Mouse (Mus musculus): ENCODE data around the gene Phf6.
A peak's percentile ranks its signal among the peaks of the same experiment; 100 is the strongest.
"Not testable (repeated sequence)": the region's sequence is repeated elsewhere in the genome, so short reads cannot be mapped to it uniquely, and the experiment has no call there.

Phf6 gene

GRCm38 (mm10) chrX:52911587-52912371 is at the start of gene Phf6:
Phf6 (plus strand) TSS chrX:52912266.
- peak; percentile 91 for DNase-seq (ENCODE audit: low read depth, low spot score)

GRCm38 (mm10) chrX:52864126-52864525 is 47.9 kb upstream of the Phf6 start:
- DNase-seq (ENCODE audit: low read depth, low spot score): peak; percentile 41

- DNase-seq (ENCODE audit: low read depth, low spot score): not testable (repeated sequence)
Measured at GRCm38 (mm10) chrX:52898486-52898885, 13.6 kb upstream of the Phf6 start.

GRCm38 (mm10) chrX:52912372-52912728 is 284 bp downstream of the Phf6 start:
- no peak for DNase-seq (ENCODE audit: low read depth, low spot score)

DNA sequence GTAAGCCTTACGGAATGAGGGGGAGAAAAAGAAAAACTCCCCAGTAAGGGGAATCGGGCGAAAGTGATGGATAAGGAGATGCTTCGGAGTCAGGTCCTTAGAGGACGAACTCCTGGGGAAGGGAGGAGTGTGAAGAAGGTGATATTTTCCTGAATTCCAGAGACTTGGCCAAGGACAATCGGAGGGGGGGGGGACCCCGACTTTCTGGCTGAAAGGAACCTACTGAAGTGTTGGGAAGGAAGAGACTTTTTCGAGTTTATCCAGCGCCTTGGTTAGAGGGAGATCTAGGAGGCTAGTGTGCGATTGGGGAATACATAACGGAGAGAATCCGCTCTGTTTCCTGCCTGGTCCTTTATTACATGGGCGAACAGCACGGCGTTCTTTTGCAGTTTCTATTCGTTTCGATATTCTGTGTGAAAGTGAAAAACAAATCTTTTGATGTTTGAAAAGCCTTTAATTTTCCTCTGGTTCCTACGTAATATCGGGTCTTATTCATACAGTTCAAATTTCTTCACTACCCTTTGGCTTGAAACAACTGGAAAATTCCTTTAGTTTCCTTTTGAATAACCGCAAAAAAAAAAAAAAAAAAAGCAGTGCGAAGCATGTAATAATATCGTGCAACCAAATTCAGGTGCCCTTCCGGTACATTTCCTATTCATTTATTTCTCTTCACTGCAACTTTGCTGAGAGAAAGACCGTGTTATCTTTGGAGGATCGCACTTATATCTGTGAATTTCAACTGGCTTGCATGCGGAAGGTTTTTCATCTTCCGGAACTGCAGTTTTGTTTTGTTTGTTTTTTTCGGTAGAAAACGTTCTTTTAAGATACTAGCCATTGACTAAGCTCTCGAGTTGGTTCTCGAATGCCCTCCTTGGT is 998 bp downstream of the Phf6 start:
- DNase-seq (ENCODE audit: low read depth, low spot score): peak; percentile 55

- peak; percentile 22 for DNase-seq (ENCODE audit: low read depth, low spot score)
Measured at GRCm38 (mm10) chrX:52913856-52914255, 1.8 kb downstream of the Phf6 start.

DNA sequence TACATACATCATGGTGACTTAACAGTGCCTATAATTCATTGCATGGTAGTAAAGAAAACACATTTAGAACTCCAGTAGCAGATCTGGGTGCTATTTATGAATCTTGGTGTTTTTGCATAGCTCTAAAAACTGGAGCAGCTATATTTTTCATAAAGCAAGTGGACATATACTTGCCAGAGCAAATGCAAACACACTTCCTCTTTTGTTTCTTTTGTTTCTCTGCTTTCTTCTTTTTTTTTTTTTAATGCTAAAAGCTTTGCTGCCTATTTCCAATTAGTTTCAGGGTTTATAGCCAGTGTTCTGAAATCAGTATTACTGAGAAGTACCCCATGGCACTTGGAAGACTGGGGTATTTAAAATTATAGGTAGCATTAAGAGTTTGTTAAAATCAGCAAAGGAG is 2.6 kb downstream of the Phf6 start:
- peak; percentile 28 for DNase-seq (ENCODE audit: low read depth, low spot score)

DNA sequence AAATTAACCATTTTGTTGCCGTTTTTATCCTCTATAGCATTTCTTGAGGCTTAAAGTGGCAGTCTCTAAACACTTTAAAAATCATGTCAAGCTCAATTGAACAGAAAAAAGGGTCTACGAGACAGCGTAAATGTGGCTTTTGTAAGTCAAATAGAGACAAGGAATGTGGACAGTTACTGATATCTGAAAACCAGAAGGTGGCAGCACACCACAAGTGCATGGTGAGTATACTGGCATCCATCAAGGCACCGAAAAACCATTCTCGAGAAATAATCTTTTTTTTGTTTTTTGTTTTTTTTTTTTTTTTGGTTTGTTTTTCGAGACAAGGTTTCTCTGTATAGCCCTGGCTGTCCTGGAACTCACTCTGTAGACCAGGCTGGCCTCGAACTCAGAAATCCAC is 4.5 kb downstream of the Phf6 start:
- peak; percentile 38 for DNase-seq (ENCODE audit: low read depth, low spot score)

DNA sequence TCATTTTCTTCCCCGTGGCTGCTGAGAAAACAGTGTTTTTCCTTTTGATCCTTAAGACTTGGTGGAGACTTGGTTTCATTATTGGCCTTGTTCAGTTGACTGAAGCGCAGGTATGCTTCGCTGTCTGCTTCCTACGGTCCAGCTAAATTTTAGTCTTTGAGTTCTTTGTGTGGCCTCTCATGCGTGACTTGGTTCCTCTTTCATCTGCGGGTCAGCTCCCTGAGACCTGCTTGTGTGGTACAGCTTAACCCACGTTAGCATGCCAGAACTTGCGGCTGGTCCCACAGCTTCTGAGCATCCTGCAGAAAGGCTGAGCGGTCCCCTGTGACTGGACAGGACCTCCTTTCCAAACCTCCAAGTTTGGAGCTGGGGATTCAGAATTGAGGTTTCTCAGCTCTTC is 14.7 kb downstream of the Phf6 start:
- peak; percentile 78 for DNase-seq (ENCODE audit: low read depth, low spot score)

GRCm38 (mm10) chrX:52928883-52929282 is 16.8 kb downstream of the Phf6 start:
- peak; percentile 55 for DNase-seq (ENCODE audit: low read depth, low spot score)

GRCm38 (mm10) chrX:52929779-52930178 is 17.7 kb downstream of the Phf6 start:
- peak; percentile 26 for DNase-seq (ENCODE audit: low read depth, low spot score)

- no peak for DNase-seq (ENCODE audit: low read depth, low spot score)
Measured at GRCm38 (mm10) chrX:52930191-52930590, 18.1 kb downstream of the Phf6 start.

GRCm38 (mm10) chrX:52932161-52932560 is 20.1 kb downstream of the Phf6 start:
- no peak for DNase-seq (ENCODE audit: low read depth, low spot score)

DNA sequence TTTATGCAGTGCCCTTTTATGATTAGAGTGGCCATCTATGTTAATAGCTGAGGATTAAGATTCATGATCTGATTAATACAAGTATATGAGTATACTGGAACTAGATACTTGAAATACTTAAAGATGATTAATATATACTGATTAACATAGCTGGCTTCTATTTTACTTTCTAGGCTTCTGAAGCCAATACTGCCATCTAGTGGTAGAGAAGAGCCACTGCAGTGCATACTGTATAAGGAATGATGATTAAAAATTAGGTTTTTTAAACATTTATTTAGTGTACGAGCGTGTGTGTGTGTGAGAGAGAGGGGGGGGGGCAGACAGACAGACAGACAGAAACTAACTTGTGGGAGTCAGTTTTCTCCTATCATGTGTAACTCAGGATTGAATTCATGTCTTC is 22.4 kb downstream of the Phf6 start:
- DNase-seq (ENCODE audit: low read depth, low spot score): peak; percentile 10

DNA sequence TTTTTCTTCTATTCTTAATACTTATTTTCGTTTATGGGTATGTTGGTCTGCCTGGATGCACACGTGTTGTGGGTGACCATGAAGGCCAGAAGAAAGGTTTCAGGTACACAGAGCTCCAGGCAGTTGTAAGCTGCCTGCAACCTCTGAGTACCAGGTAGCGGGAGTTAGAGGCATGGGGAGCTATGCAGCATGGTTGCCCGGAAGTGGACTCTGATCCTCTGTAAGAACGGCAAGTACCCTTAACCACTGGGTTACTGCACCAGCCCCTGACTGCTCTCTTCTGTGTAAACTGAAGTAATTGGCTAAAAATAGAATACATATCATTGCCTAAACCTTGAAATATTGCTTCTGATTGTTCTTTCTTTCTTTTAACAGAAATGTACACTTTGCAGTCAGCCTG is 33.4 kb downstream of the Phf6 start:
- no peak for DNase-seq (ENCODE audit: low read depth, low spot score)

DNA sequence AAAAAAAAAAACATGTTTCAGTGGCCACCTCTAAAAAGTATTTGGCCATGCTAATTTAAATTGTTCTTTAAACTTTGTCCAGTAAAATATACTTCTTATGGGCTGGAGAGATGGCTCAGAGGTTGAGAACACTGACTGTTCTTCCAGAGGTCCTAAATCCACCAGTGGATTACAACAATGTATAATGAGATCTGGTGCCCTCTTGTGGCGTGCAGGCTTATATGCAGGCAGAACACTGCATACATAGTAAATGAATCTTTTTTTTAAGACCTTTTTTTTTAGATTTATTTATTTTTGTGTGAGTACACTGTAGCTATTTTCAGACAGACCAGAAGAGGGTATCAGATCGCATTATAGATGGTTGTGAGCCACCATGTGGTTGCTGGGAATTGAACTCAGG is 37.6 kb downstream of the Phf6 start:
- peak; percentile 15 for DNase-seq (ENCODE audit: low read depth, low spot score)

- no peak for DNase-seq (ENCODE audit: low read depth, low spot score)
Measured at GRCm38 (mm10) chrX:52956942-52957341, 44.9 kb downstream of the Phf6 start.

- DNase-seq (ENCODE audit: low read depth, low spot score): no peak
Measured at GRCm38 (mm10) chrX:52961559-52962110, 49.6 kb downstream of the Phf6 start.

DNA sequence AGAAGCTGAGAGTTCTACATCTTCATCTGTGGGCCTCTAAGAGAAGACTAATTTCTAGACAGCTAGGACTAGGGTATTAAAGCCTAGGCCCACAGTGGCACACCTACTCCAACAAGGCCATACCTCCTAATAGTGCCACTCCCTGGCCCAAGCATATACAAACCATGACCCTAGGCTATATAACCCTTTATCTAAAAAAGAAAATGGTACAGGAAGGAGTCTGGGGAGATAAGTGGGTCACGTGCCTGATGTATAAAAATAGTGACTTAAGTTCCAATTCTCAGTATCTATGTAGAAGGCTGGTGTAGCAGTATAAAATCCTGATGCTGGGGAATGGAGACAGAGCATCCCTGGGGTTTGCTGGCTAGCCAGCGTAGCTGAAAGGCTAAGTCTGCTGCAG is 53.1 kb downstream of the Phf6 start:
- DNase-seq (ENCODE audit: low read depth, low spot score): no peak

DNA sequence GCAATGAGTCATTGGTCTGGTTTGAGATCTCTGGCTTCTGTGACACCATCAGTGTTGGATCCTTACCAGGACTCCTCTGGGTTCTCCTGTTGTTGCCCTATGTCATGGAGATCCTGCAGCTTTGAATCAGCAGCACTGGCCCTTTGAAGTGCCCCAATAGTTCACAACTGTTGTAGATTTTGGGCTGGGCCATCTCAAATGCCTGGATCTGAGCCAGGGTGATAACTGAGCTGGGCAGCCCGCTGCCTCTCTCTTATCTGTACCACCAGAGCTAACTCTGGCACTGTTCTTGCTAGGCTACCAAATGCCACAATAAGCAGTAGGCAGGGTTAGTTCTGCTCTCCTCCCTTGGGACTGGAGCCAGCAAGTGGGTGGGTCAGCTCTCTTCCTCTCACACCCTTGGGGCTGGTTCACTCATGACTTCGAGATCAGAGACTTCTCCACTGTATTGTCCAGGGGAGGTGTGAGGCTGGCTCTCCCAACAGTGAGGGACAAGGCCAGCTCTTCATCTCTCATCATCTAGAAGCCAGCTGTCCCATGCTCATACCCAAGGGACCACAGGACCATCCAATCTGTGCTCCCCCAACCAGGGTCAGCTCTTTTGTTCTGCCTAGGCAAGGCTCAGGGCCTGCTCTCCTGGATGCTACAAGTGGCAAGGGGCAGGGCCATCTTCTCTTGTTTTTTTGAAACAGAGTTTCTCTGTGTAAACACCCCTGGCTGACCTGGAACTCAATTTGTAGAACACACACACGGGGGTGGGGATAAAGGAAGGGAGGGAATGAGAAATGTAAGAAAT is 59.3 kb downstream of the Phf6 start:
- DNase-seq (ENCODE audit: low read depth, low spot score): no peak

- no peak for DNase-seq (ENCODE audit: low read depth, low spot score)
Measured at GRCm38 (mm10) chrX:52972129-52972528, 60.1 kb downstream of the Phf6 start.

GRCm38 (mm10) chrX:52972680-52973079 is 60.6 kb downstream of the Phf6 start:
- DNase-seq (ENCODE audit: low read depth, low spot score): no peak
